Mouse (Mus musculus): ENCODE data around the gene Apoe. TPM values are rescaled to one million over a fixed set of nuclear protein-coding genes. Genes with fewer than 3 reads are reported as not detected.
"Not testable (repeated sequence)": the region's sequence is repeated elsewhere in the genome, so short reads cannot be mapped to it uniquely, and the experiment has no call there.

The Apoe gene
- polyA plus RNA-seq, 2 experiments, result 365 to 413 TPM

- H3K4me3 ChIP-seq (replicated peaks; ENCODE audit: low read length), result no peak within 1 kb of the TSS
- no peak within 1 kb of the TSS for H3K27ac ChIP-seq (replicated peaks; ENCODE audit: low read depth, low read length)
- TF ChIP-seq POLR2A (IDR thresholded peaks at IDR 0.05; ENCODE audit: borderline replicate concordance, extremely low read depth, insufficient read depth, insufficient read length), result no peak
- no peak within 1 kb of the TSS for H3K4me2 ChIP-seq (replicated peaks; ENCODE audit: low read depth, low read length, severe bottlenecking)
- no peaks in the 10 kb centered on the region; the same call in 1 of the 2 replicates for H3K4me1 ChIP-seq (ENCODE audit: control insufficient read depth, insufficient read depth, low read length)
- no peaks in the 10 kb centered on the region for H3K27me3 ChIP-seq (ENCODE audit: control insufficient read depth, insufficient read depth, low read length)
- peaks cover 3% of the 10 kb centered on the region; the same call in 1 of the 2 replicates for H3K36me3 ChIP-seq (ENCODE audit: control insufficient read depth, insufficient read depth, low read length)
- ATAC-seq (ENCODE audit: low FRiP score, low read depth) (no peak), DNase-seq (ENCODE audit: low spot score) (no peak)
- no peaks in the 10 kb centered on the region; the same call in 1 of the 2 replicates for H3K9me3 ChIP-seq (ENCODE audit: control insufficient read depth, low read length)
- no peak within 1 kb of the TSS for H3K9ac ChIP-seq (ENCODE audit: low read depth, low read length, severe bottlenecking)
- WGBS, result 48% methylated on average over 28 of the region's 28 CpGs
These were observed 6.8 kb downstream of the Apoe start, which contains the start of gene Apoc1 for GRCm38 (mm10) chr7:19691873-19692865. TSS of gene Apoc1 (minus strand) at chr7:19692660.

GRCm38 (mm10) chr7:19691434-19691833 lies 7.6 kb downstream of the Apoe start:
- Histone ChIP-seq H3K36me3 (ENCODE audit: control insufficient read depth, insufficient read depth, low read length) (peaks cover 3% of the 10 kb centered on the region; the same call in 1 of the 2 replicates), H3K4me2 (replicated peaks; ENCODE audit: low read depth, low read length, severe bottlenecking) (no peak overlapping the region), H3K9ac (ENCODE audit: low read depth, low read length, severe bottlenecking) (no peak overlapping the region), H3K4me3 (replicated peaks; ENCODE audit: low read length) (no peak overlapping the region), H3K27ac (replicated peaks; ENCODE audit: low read depth, low read length) (no peak overlapping the region), H3K4me1 (ENCODE audit: control insufficient read depth, insufficient read depth, low read length) (no peaks in the 10 kb centered on the region; the same call in 1 of the 2 replicates), H3K9me3 (ENCODE audit: control insufficient read depth, low read length) (no peaks in the 10 kb centered on the region; the same call in 1 of the 2 replicates), H3K27me3 (ENCODE audit: control insufficient read depth, insufficient read depth, low read length) (no peaks in the 10 kb centered on the region)
- ATAC-seq (ENCODE audit: low FRiP score, low read depth), result no peak
- no peak for TF ChIP-seq POLR2A (IDR thresholded peaks at IDR 0.05; ENCODE audit: borderline replicate concordance, extremely low read depth, insufficient read depth, insufficient read length)
- 79% methylated on average over 6 of the region's 6 CpGs for WGBS
- no peak for DNase-seq (ENCODE audit: low spot score)

DNA sequence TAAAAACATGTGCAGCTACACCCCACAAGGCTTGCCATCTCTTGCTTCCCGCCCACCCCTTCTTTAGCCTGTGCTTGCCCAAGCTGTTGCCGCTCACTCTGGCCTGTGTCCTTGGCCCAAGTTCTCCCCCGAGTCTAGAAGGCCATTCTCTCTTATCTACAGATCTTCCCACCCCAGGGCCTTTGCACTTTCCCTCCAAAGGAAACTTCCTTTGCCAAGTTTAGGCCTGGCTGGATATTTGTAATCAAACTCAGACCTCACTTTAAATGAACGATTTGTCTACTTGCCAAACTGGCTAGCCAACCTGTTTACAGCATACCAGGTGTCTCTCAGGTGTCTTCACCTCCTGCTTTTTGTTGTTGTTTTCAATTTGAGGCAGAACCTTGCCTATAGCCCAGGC lies 8.1 kb downstream of the Apoe start:
- TF ChIP-seq POLR2A (IDR thresholded peaks at IDR 0.05; ENCODE audit: borderline replicate concordance, extremely low read depth, insufficient read depth, insufficient read length), result no peak
- WGBS, result 90% methylated on average over 4 of the region's 4 CpGs

GRCm38 (mm10) chr7:19688611-19689010 lies 10.4 kb downstream of the Apoe start:
- Histone ChIP-seq H3K27me3 (ENCODE audit: control insufficient read depth, insufficient read depth, low read length) (no peaks in the 10 kb centered on the region), H3K36me3 (ENCODE audit: control insufficient read depth, insufficient read depth, low read length) (no peaks in the 10 kb centered on the region), H3K27ac (replicated peaks; ENCODE audit: low read depth, low read length) (no peak overlapping the region), H3K4me1 (ENCODE audit: control insufficient read depth, insufficient read depth, low read length) (no peaks in the 10 kb centered on the region; the same call in 1 of the 2 replicates), H3K4me2 (replicated peaks; ENCODE audit: low read depth, low read length, severe bottlenecking) (no peak overlapping the region), H3K9ac (ENCODE audit: low read depth, low read length, severe bottlenecking) (no peak overlapping the region), H3K9me3 (ENCODE audit: control insufficient read depth, low read length) (no peaks in the 10 kb centered on the region), H3K4me3 (replicated peaks; ENCODE audit: low read length) (no peak overlapping the region)
- no peak for TF ChIP-seq POLR2A (IDR thresholded peaks at IDR 0.05; ENCODE audit: borderline replicate concordance, extremely low read depth, insufficient read depth, insufficient read length)
- ATAC-seq (ENCODE audit: low FRiP score, low read depth) (no peak), DNase-seq (ENCODE audit: low spot score) (no peak)
- 100% methylated on average over 2 of the region's 2 CpGs for WGBS

More for the DNA sequence above, 8.1 kb downstream of the Apoe start:
- H3K4me3 ChIP-seq (replicated peaks; ENCODE audit: low read length), result no peak overlapping the region
- H3K4me1 ChIP-seq (ENCODE audit: control insufficient read depth, insufficient read depth, low read length), result no peaks in the 10 kb centered on the region; the same call in 1 of the 2 replicates
- H3K27ac ChIP-seq (replicated peaks; ENCODE audit: low read depth, low read length), result no peak overlapping the region
- no peaks in the 10 kb centered on the region for H3K27me3 ChIP-seq (ENCODE audit: control insufficient read depth, insufficient read depth, low read length)
- H3K4me2 ChIP-seq (replicated peaks; ENCODE audit: low read depth, low read length, severe bottlenecking), result no peak overlapping the region
- no peaks in the 10 kb centered on the region for H3K36me3 ChIP-seq (ENCODE audit: control insufficient read depth, insufficient read depth, low read length)
- H3K9ac ChIP-seq (ENCODE audit: low read depth, low read length, severe bottlenecking), result no peak overlapping the region
- H3K9me3 ChIP-seq (ENCODE audit: control insufficient read depth, low read length), result no peaks in the 10 kb centered on the region
- no peak for ATAC-seq (ENCODE audit: low FRiP score, low read depth)
- no peak for DNase-seq (ENCODE audit: low spot score)

- Histone ChIP-seq H3K4me3 (replicated peaks; ENCODE audit: low read length) (no peak overlapping the region), H3K27ac (replicated peaks; ENCODE audit: low read depth, low read length) (no peak overlapping the region), H3K4me1 (ENCODE audit: control insufficient read depth, insufficient read depth, low read length) (no peaks in the 10 kb centered on the region), H3K4me2 (replicated peaks; ENCODE audit: low read depth, low read length, severe bottlenecking) (no peak overlapping the region), H3K9ac (ENCODE audit: low read depth, low read length, severe bottlenecking) (no peak overlapping the region), H3K36me3 (ENCODE audit: control insufficient read depth, insufficient read depth, low read length) (no peaks in the 10 kb centered on the region), H3K9me3 (ENCODE audit: control insufficient read depth, low read length) (no peaks in the 10 kb centered on the region), H3K27me3 (ENCODE audit: control insufficient read depth, insufficient read depth, low read length) (no peaks in the 10 kb centered on the region)
- WGBS, result 91% methylated on average over 10 of the region's 10 CpGs
- TF ChIP-seq POLR2A (IDR thresholded peaks at IDR 0.05; ENCODE audit: borderline replicate concordance, extremely low read depth, insufficient read depth, insufficient read length), result no peak
- no peak for DNase-seq (ENCODE audit: low spot score)
- ATAC-seq (ENCODE audit: low FRiP score, low read depth), result no peak
These were observed 10.9 kb downstream of the Apoe start for GRCm38 (mm10) chr7:19688101-19688500.

- 53% methylated on average over 6 of the region's 8 CpGs for WGBS
These were observed 11.9 kb downstream of the Apoe start for GRCm38 (mm10) chr7:19686927-19687583.

More at GRCm38 (mm10) chr7:19686927-19687583, 11.9 kb downstream of the Apoe start:
- not testable (repeated sequence) for H3K9me3 ChIP-seq (ENCODE audit: control insufficient read depth, low read length); H3K4me3 ChIP-seq (replicated peaks; ENCODE audit: low read length); H3K27me3 ChIP-seq (ENCODE audit: control insufficient read depth, insufficient read depth, low read length); H3K9ac ChIP-seq (ENCODE audit: low read depth, low read length, severe bottlenecking); H3K4me1 ChIP-seq (ENCODE audit: control insufficient read depth, insufficient read depth, low read length); H3K36me3 ChIP-seq (ENCODE audit: control insufficient read depth, insufficient read depth, low read length); DNase-seq (ENCODE audit: low spot score); H3K27ac ChIP-seq (replicated peaks; ENCODE audit: low read depth, low read length); ATAC-seq (ENCODE audit: low FRiP score, low read depth); H3K4me2 ChIP-seq (replicated peaks; ENCODE audit: low read depth, low read length, severe bottlenecking)

Data from limb, embryonic 14.5 days (tissue).